Mouse (Mus musculus) E14TG2a.4 (cell line): ENCODE measurements around the gene Nkiras1.
"Not testable (repeated sequence)": the region's sequence is repeated elsewhere in the genome, so short reads cannot be mapped to it uniquely, and the experiment has no call there.

ENCODE experiments used
- CTCF ChIP-seq: conservative IDR thresholded peaks from 2 replicates; pipeline ENCODE4 v1.5.1; 2014; ENCODE audit warnings: low read length
- POU5F1 ChIP-seq: IDR thresholded peaks from 2 replicates; pipeline ENCODE4 v1.6.1; 2014; ENCODE audit warnings: low read length, borderline replicate concordance

DNA sequence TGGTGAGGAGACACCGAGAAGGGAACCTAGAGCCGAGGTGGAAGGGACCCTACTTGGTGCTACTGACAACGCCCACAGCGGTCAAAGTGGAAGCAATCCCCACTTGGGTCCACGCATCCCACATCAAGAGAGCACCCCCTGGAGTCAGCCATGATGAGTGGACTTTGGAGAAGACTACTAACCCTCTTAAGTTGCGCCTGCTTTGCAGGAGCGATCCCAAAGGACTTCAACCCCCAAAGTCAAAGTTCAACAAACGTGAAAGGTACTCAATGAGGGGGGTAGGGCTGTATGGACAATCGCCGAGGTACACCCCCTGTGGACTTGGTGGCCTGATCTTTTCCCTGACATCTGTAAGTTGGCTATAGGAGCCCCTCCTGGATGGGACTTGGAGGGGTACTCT is 41.2 kb upstream of the Nkiras1 start:
- not testable (repeated sequence) for TF ChIP-seq CTCF, POU5F1
